ENCODE assay signal across 8 mouse cellular contexts in the genomic region with DNA sequence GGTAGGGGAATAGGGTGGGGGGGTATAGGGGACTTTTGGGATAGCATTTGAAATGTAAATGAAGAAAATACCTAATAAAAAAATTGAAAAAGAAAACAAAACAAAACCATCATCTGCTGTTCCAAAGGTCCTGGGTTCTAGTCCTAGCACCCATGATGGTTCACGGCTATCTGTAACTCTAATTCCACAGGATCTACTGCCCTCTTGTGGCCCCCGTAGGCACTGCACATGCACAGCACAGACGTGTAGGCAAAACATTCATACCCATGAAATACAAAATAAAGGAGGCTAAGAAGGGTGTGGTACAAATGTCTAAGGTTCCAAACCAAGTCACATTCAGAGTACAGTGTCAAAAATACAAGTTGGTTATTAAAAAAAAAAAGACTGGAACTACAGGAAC. TPM values are rescaled to one million over a fixed set of nuclear protein-coding genes. Genes with fewer than 3 reads are reported as not detected.
DNase-seq lines count a peak whose midpoint lies in the region; TF ChIP-seq lines count a peak whose summit lies in the region.

No protein-coding gene starts in this region.

- WGBS in lung, adult 2 months = 39% methylated on average over 3 of the region's 3 CpGs

- H3K4me3 ChIP-seq in lung, adult 2 months (replicated peaks; ENCODE audit: extremely low read depth, low read depth, low read length) = no peak overlapping the region

- no peak for TF ChIP-seq POLR2A in lung, adult 2 months (IDR thresholded peaks at IDR 0.05; ENCODE audit: borderline replicate concordance, extremely low read depth, low read depth, low read length)

- H3K4me1 ChIP-seq in lung, adult 2 months (ENCODE audit: control insufficient read depth, insufficient read depth, low read length) = no peaks in the 10 kb centered on the region

- TF ChIP-seq CTCF in lung, adult 2 months (IDR thresholded peaks at IDR 0.05; ENCODE audit: insufficient read depth, low read length) = peak; percentile 56

- peak; percentile 41 for DNase-seq in cerebellum, adult 11-12 months
- DNase-seq in cerebellum, adult 9-11 months = no peak
- peak; percentile 13 for DNase-seq in lung, adult 2 months
- no peak for DNase-seq in lung, postnatal 14 days
- peak; percentile 69 to 75 for DNase-seq in cerebellum, adult 18-20 months
- DNase-seq in naive thymus-derived CD4-positive, alpha-beta T cell, adult 2 months (ENCODE audit: low read depth) = peak; percentile 32
- DNase-seq in left cerebral cortex, adult 9 months (ENCODE audit: low spot score in 2 of 2) = no peak
- no peak for DNase-seq in urinary bladder, adult 2 months (ENCODE audit: low spot score)

RNA-seq across cellular contexts. Expression of gene Tmem63c, which starts 4.1 kb away (rescaled TPM):
- 0.16 and 0.22 TPM in 2 replicates for polyA plus RNA-seq in lung, adult 2 months (2012; rRNA removed)
- 0.13 and 0.19 TPM in 2 replicates for polyA plus RNA-seq in urinary bladder, adult 2 months (2012; rRNA removed)

RNA-seq across cellular contexts. Expression of gene Zdhhc22, which starts 26.8 kb away (rescaled TPM):
- 0.03 TPM in 1 of 2 replicates, not detected in the other for polyA plus RNA-seq in lung, adult 2 months (2012; rRNA removed)
- polyA plus RNA-seq in urinary bladder, adult 2 months (2012; rRNA removed) = not detected in 2 replicates

Comparison
In these comparisons a context has a peak if more than half of its experiments do, and no peak if none do; other contexts are left out.
1. DNase-seq: peak in cerebellum, adult 11-12 months (single experiment), lung, adult 2 months (single experiment), cerebellum, adult 18-20 months (2 of 2) and naive thymus-derived CD4-positive, alpha-beta T cell, adult 2 months (single experiment); none in cerebellum, adult 9-11 months (single experiment), lung, postnatal 14 days (single experiment), left cerebral cortex, adult 9 months (0 of 2) and urinary bladder, adult 2 months (single experiment).